Mouse (Mus musculus) olfactory bulb, adult 2 months (tissue): ENCODE data around the gene Hist1h2ad. TPM values are rescaled to one million over a fixed set of nuclear protein-coding genes. Genes with fewer than 3 reads are reported as not detected.
A peak's percentile ranks its signal among the peaks of the same experiment; 100 is the strongest.
"Not testable (repeated sequence)": the region's sequence is repeated elsewhere in the genome, so short reads cannot be mapped to it uniquely, and the experiment has no call there.

Experiments
- H3K27ac ChIP-seq: fragments of 200-500 bp; 2 replicates; pipeline ENCODE4 v1.5.1; 2012; ENCODE audit warnings: low read depth, low read length; ENCODE audit not compliant: insufficient read depth
- H3K4me1 ChIP-seq: fragments of 200-500 bp; 2 replicates; pipeline ENCODE4 v1.6.1; 2012; ENCODE audit warnings: low read length; ENCODE audit not compliant: control insufficient read depth, insufficient read depth
- H3K4me3 ChIP-seq: fragments of 200-500 bp; 2 replicates; pipeline ENCODE4 v1.5.1; 2012; ENCODE audit warnings: mild to moderate bottlenecking, low read depth, low read length, moderate library complexity; ENCODE audit not compliant: insufficient read depth
- CTCF ChIP-seq: fragments of 200-500 bp; IDR thresholded peaks from 2 replicates; pipeline ENCODE4 v1.5.1; 2012; ENCODE audit warnings: low read depth, mild to moderate bottlenecking, low read length, moderate library complexity; ENCODE audit not compliant: insufficient read depth
- POLR2A ChIP-seq: fragments of 200-500 bp; IDR thresholded peaks from 2 replicates; pipeline ENCODE4 v1.6.1; 2012; ENCODE audit warnings: mild to moderate bottlenecking, low read depth, low read length, moderate library complexity; ENCODE audit not compliant: insufficient read depth
- WGBS: fragments of 180-500 bp; shearing (Covaris S2); methylation state at CpG from one replicate; pipeline ENCODE4 v1.1.7; 2018; 5-methylcytosine and 5-hydroxymethylcytosine counted together
- polyA plus RNA-seq: library from polyadenylated mRNA; stranded (reverse); fragments of >200 nt; gene quantifications from 2 replicates; pipeline ENCODE4 v1.2.4, GENCODE M21; 2012; ENCODE audit warnings: low replicate concordance; ENCODE audit not compliant: missing spikeins, insufficient read depth, insufficient read length

Gene Hist1h2ad
- polyA plus RNA-seq, 1 experiment = not detected

GRCm38 (mm10) chr13:23541497-23541896 is 32.7 kb upstream of the Hist1h2ad start:
- H3K27ac ChIP-seq = no peak overlapping the region
- no peaks in the 10 kb centered on the region for H3K4me1 ChIP-seq
- 83% methylated on average over 3 of the region's 3 CpGs for WGBS
- TF ChIP-seq CTCF = no peak
- no peak for TF ChIP-seq POLR2A
- no peak overlapping the region for H3K4me3 ChIP-seq

- H3K4me1 ChIP-seq = not testable (repeated sequence)
- WGBS = 8% methylated on average over 3 of the region's 3 CpGs
- 0 out of 2 replicates have a peak overlapping the region, but pooled peaks have one; percentile 40 for H3K27ac ChIP-seq
- peak overlapping the region; percentile 62 for H3K4me3 ChIP-seq
Observed at GRCm38 (mm10) chr13:23542225-23542980, 31.8 kb upstream of the Hist1h2ad start.

- peak within 1 kb of the TSS; percentile 62 for H3K4me3 ChIP-seq
- H3K4me1 ChIP-seq = not testable (repeated sequence)
- WGBS = under 1% methylated on average over 42 of the region's 42 CpGs
- H3K27ac ChIP-seq = 0 out of 2 replicates have a peak within 1 kb of the TSS, but pooled peaks have one; percentile 40
Observed at GRCm38 (mm10) chr13:23542999-23543607, 31.1 kb upstream of the Hist1h2ad start, which contains the start of gene Hist1h2bh. TSS of gene Hist1h2bh (minus strand) at chr13:23543392.

- Histone ChIP-seq H3K4me3 (peak within 1 kb of the TSS; percentile 70), H3K4me1 (no peaks in the 10 kb centered on the region), H3K27ac (peak within 1 kb of the TSS; percentile 75; the same call in 1 of the 2 replicates)
- WGBS = under 1% methylated on average over 33 of the region's 45 CpGs
- TF ChIP-seq POLR2A (peak; percentile 81), CTCF (no peak)
Observed at GRCm38 (mm10) chr13:23543965-23544786, 30.0 kb upstream of the Hist1h2ad start, which contains the start of gene Hist1h3f. TSS of gene Hist1h3f (plus strand) at chr13:23544052.

DNA sequence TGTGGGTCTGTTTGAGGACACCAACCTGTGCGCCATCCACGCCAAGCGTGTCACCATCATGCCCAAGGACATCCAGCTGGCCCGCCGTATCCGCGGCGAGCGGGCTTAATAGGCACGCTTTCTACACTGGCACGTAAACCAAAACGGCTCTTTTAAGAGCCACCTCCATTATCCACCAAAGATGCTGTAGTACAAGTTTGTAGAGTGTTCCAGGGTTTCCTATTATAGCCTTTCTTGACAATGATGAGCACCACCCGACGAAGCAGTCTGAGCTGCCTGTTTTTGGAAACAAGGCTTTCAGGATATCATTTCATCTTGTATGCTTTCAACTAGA is 29.4 kb upstream of the Hist1h2ad start:
- H3K27ac ChIP-seq = 0 out of 2 replicates have a peak overlapping the region, but pooled peaks have one; percentile 75
- 0% methylated on average over 13 of the region's 14 CpGs for WGBS

GRCm38 (mm10) chr13:23546694-23547093 is 27.5 kb upstream of the Hist1h2ad start:
- no peak overlapping the region for H3K27ac ChIP-seq
- no peak for TF ChIP-seq POLR2A
- TF ChIP-seq CTCF = no peak
- H3K4me3 ChIP-seq = no peak overlapping the region
- WGBS = 77% methylated on average over 5 of the region's 5 CpGs
- H3K4me1 ChIP-seq = no peaks in the 10 kb centered on the region

More for the DNA sequence above, 29.4 kb upstream of the Hist1h2ad start:
- not testable (repeated sequence) for H3K4me1 ChIP-seq
- H3K4me3 ChIP-seq = peak overlapping the region; percentile 70

- TF ChIP-seq CTCF (no peak), POLR2A (no peak)
- no peak overlapping the region for H3K4me3 ChIP-seq
- WGBS = 7% methylated on average over 3 of the region's 3 CpGs
- H3K27ac ChIP-seq = no peak overlapping the region
- peaks cover 3% of the 10 kb centered on the region; the same call in 1 of the 2 replicates for H3K4me1 ChIP-seq
Observed at GRCm38 (mm10) chr13:23550761-23551145, 23.4 kb upstream of the Hist1h2ad start.

DNA sequence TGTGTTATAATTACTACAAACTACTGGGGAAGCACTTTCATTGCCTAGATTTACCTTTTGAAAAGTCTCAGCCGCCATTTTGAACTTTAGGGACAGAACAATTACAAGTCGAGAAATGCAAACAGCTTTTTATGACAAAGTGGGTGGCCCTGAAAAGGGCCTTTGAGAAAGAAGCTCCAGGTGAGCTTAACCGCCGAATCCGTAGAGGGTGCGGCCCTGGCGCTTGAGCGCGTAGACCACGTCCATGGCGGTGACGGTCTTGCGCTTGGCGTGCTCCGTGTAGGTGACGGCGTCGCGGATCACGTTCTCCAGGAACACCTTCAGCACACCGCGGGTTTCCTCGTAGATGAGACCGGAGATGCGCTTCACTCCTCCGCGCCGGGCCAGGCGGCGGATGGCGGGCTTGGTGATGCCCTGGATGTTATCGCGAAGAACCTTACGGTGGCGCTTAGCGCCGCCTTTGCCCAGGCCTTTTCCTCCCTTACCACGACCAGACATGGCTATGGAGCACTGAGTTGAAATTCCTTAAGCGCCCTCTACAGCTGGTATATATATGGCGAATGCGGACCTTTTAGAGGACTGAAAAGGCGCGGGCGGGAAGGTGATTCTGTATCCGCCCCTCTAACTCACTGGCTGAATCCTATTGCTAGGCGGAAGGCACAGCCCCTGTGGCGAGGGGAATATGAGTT is 22.9 kb upstream of the Hist1h2ad start, which contains the start of gene Hist1h4f:
TSS of gene Hist1h4f (minus strand) at position 503 of the 689 bp plus-strand sequence.
- WGBS = under 1% methylated on average over 47 of the region's 47 CpGs
- not testable (repeated sequence) for H3K4me1 ChIP-seq
- TF ChIP-seq POLR2A = peak; percentile 78
- H3K4me3 ChIP-seq = peak within 1 kb of the TSS; percentile 53
- peak within 1 kb of the TSS; percentile 82 for H3K27ac ChIP-seq
